Mouse (Mus musculus): ENCODE data around the gene St3gal5. TPM values are rescaled to one million over a fixed set of nuclear protein-coding genes. Genes with fewer than 3 reads are reported as not detected.

Gene St3gal5
- polyA plus RNA-seq, 1 experiment from 2014 or later = 47.1 TPM

DNA sequence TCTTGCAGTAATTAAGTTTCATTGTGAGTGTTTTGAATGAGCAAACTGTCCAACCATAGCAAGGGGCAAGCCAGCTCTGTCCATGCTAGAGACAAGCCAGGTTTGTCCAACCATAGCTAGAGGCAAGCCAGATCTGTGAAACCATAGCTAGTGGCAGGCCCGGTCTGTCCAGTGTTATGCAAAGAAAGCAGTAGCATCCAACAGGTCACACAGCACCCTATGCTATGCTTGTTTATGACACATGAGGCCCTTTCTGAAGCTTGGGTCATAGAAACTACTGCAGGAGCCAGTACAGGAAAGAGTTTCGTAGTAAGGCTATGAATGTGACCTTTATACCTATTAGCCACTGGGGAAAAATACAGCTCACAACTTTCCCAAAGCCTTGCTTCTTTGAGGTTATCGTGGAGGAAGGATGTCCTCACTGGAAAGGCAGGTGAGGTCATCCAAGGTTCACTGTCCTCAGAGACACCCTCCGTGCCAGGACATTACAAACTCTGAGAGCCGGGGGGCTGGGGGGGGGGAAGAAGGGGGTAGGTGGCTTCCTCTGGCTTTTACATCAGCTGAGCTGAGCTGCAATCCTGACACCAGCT lies 26.0 kb upstream of the St3gal5 start:
- H3K9ac ChIP-seq = no peak overlapping the region
- H3K4me1 ChIP-seq = no peaks in the 10 kb centered on the region
- no peak for ATAC-seq (ENCODE audit: low FRiP score)
- WGBS = 75% methylated on average over 5 of the region's 5 CpGs
- no peak overlapping the region for H3K27ac ChIP-seq
- H3K4me3 ChIP-seq = no peak overlapping the region
- H3K27me3 ChIP-seq = no peaks in the 10 kb centered on the region
- no peaks in the 10 kb centered on the region for H3K36me3 ChIP-seq
- H3K4me2 ChIP-seq (replicated peaks) = no peak overlapping the region
- H3K9me3 ChIP-seq (replicated peaks) = no peaks in the 10 kb centered on the region

- H3K27me3 ChIP-seq = no peaks in the 10 kb centered on the region
- no peaks in the 10 kb centered on the region for H3K36me3 ChIP-seq
- no peak overlapping the region for H3K9ac ChIP-seq
- no peak overlapping the region for H3K27ac ChIP-seq
- H3K4me3 ChIP-seq = no peak overlapping the region
- WGBS = 88% methylated on average over 4 of the region's 4 CpGs
- H3K9me3 ChIP-seq (replicated peaks) = no peaks in the 10 kb centered on the region
- ATAC-seq (ENCODE audit: low FRiP score) = no peak
- no peak overlapping the region for H3K4me2 ChIP-seq (replicated peaks)
- no peaks in the 10 kb centered on the region for H3K4me1 ChIP-seq
Observed at GRCm38 (mm10) chr6:72073781-72074180, 23.6 kb upstream of the St3gal5 start.

DNA sequence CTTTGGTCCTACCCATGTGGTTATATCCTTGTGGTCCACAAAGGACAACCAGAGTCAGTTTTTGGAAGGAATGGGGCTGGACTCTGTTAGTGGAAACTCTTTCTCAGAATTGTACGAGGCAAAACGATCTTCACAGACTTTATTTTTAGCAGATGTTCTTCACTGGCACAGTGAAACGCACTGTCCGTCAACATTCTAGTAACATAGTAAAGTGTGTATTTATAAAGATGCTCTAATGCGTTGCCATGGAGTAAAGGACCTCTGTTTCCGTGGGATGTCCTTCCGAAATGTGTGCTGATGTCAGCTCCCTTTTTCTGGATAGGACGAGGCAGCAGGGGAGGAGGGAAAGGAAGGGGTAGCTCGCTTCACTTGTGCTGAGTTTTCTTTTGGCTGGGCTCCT lies 20.9 kb upstream of the St3gal5 start:
- no peak overlapping the region for H3K4me2 ChIP-seq (replicated peaks)
- 77% methylated on average over 9 of the region's 9 CpGs for WGBS
- no peak overlapping the region for H3K4me3 ChIP-seq
- H3K27me3 ChIP-seq = no peaks in the 10 kb centered on the region
- no peaks in the 10 kb centered on the region for H3K4me1 ChIP-seq
- no peaks in the 10 kb centered on the region for H3K36me3 ChIP-seq
- H3K27ac ChIP-seq = no peak overlapping the region
- 0 out of 2 replicates have a peak, but pooled peaks cover 4% of the 10 kb centered on the region for H3K9me3 ChIP-seq (replicated peaks)
- H3K9ac ChIP-seq = no peak overlapping the region
- no peak for ATAC-seq (ENCODE audit: low FRiP score)

DNA sequence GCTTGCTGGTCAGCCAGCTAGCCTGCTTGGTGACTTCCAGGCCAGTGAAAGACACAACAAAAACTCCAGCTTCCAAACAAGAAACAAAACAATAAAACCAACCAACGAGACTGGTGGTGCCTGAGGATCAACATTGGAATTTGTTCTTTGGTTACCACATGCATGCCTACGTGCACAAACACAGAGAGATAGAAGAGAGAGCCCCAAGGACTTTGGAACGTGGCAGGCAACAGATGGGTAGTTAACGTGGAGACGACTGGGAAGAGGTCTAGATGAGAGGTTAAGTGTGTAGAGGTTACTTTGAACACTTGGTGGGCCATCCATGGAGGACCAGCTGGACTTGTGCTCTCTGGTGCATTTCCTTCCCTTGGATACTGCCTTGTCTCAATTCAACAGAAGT lies 19.2 kb upstream of the St3gal5 start:
- H3K27me3 ChIP-seq = no peaks in the 10 kb centered on the region
- no peak for ATAC-seq (ENCODE audit: low FRiP score)
- H3K9me3 ChIP-seq (replicated peaks) = 0 out of 2 replicates have a peak, but pooled peaks cover 4% of the 10 kb centered on the region
- 83% methylated on average over 5 of the region's 5 CpGs for WGBS
- H3K9ac ChIP-seq = no peak overlapping the region
- no peaks in the 10 kb centered on the region for H3K36me3 ChIP-seq
- H3K27ac ChIP-seq = no peak overlapping the region
- no peak overlapping the region for H3K4me3 ChIP-seq
- no peak overlapping the region for H3K4me2 ChIP-seq (replicated peaks)
- H3K4me1 ChIP-seq = no peaks in the 10 kb centered on the region

- 0 out of 2 replicates have a peak, but pooled peaks cover 4% of the 10 kb centered on the region for H3K9me3 ChIP-seq (replicated peaks)
- H3K36me3 ChIP-seq = no peaks in the 10 kb centered on the region
- no peak overlapping the region for H3K4me3 ChIP-seq
- no peak for ATAC-seq (ENCODE audit: low FRiP score)
- H3K4me1 ChIP-seq = no peaks in the 10 kb centered on the region
- WGBS = 92% methylated on average over 13 of the region's 13 CpGs
- H3K4me2 ChIP-seq (replicated peaks) = no peak overlapping the region
- no peak overlapping the region for H3K27ac ChIP-seq
- H3K27me3 ChIP-seq = no peaks in the 10 kb centered on the region
- no peak overlapping the region for H3K9ac ChIP-seq
Observed at GRCm38 (mm10) chr6:72081318-72082024, 15.9 kb upstream of the St3gal5 start.

DNA sequence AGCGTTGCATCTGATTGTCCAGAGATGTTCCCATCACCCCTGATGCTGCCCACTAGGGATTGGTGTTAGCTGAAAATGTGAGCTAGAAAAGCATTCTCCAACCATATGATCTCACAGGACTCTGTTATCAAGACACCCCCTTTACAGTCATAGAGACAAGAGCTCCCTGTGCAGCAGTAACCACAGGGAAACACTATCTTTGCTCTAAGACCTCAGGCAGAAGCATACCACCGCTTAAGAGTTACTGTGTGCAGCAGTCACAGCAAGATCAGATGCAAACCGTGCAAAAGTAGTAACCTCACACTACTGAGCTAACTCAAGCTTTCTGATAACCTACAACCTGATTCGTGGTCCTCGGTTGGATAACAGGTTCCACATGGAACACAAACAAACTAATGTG lies 10.0 kb upstream of the St3gal5 start:
- Histone ChIP-seq H3K4me1 (no peaks in the 10 kb centered on the region), H3K9ac (no peak overlapping the region), H3K27ac (no peak overlapping the region), H3K36me3 (no peaks in the 10 kb centered on the region), H3K4me3 (no peak overlapping the region), H3K9me3 (replicated peaks) (no peaks in the 10 kb centered on the region), H3K27me3 (no peaks in the 10 kb centered on the region), H3K4me2 (replicated peaks) (no peak overlapping the region)
- ATAC-seq (ENCODE audit: low FRiP score) = no peak
- 81% methylated on average over 5 of the region's 5 CpGs for WGBS

GRCm38 (mm10) chr6:72089865-72090264 lies 7.5 kb upstream of the St3gal5 start:
- no peaks in the 10 kb centered on the region for H3K27me3 ChIP-seq
- no peaks in the 10 kb centered on the region for H3K4me1 ChIP-seq
- H3K4me2 ChIP-seq (replicated peaks) = no peak overlapping the region
- 87% methylated on average over 5 of the region's 5 CpGs for WGBS
- no peaks in the 10 kb centered on the region for H3K9me3 ChIP-seq (replicated peaks)
- H3K4me3 ChIP-seq = no peak overlapping the region
- no peak for ATAC-seq (ENCODE audit: low FRiP score)
- no peak overlapping the region for H3K9ac ChIP-seq
- no peaks in the 10 kb centered on the region for H3K36me3 ChIP-seq
- H3K27ac ChIP-seq = no peak overlapping the region

GRCm38 (mm10) chr6:72091007-72091406 lies 6.4 kb upstream of the St3gal5 start:
- H3K36me3 ChIP-seq = no peaks in the 10 kb centered on the region
- H3K27me3 ChIP-seq = no peaks in the 10 kb centered on the region
- no peaks in the 10 kb centered on the region for H3K9me3 ChIP-seq (replicated peaks)
- H3K4me3 ChIP-seq = no peak overlapping the region
- ATAC-seq (ENCODE audit: low FRiP score) = no peak
- no peak overlapping the region for H3K9ac ChIP-seq
- no peaks in the 10 kb centered on the region for H3K4me1 ChIP-seq
- H3K4me2 ChIP-seq (replicated peaks) = no peak overlapping the region
- 48% methylated on average over 6 of the region's 6 CpGs for WGBS
- H3K27ac ChIP-seq = no peak overlapping the region

DNA sequence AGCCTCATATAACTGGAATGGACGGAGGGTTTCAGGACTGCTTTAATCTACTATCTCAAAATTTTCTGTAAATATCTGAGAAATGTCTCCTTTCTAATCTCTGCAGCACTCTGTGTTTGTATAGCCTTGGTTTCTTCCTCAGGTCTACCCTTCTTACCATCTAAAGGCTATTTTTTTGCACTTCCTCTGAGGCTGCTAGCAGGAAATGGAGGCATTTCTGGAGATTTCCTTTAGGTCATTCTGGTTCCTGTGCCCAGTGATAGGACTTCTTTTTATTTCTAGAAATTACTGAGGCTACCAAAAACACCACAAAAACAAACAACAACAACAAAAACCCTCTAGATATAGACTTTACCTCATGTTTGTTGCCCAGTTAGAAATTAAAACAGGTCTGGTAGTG lies 4.3 kb upstream of the St3gal5 start:
- Histone ChIP-seq H3K27me3 (no peaks in the 10 kb centered on the region), H3K36me3 (no peaks in the 10 kb centered on the region), H3K27ac (no peak overlapping the region), H3K4me1 (peaks cover 4% of the 10 kb centered on the region; the same call in 1 of the 2 replicates), H3K9ac (no peak overlapping the region), H3K4me3 (no peak overlapping the region), H3K9me3 (replicated peaks) (no peaks in the 10 kb centered on the region), H3K4me2 (replicated peaks) (no peak overlapping the region)
- WGBS = 96% methylated on average over 1 of the region's 1 CpGs
- ATAC-seq (ENCODE audit: low FRiP score) = no peak

DNA sequence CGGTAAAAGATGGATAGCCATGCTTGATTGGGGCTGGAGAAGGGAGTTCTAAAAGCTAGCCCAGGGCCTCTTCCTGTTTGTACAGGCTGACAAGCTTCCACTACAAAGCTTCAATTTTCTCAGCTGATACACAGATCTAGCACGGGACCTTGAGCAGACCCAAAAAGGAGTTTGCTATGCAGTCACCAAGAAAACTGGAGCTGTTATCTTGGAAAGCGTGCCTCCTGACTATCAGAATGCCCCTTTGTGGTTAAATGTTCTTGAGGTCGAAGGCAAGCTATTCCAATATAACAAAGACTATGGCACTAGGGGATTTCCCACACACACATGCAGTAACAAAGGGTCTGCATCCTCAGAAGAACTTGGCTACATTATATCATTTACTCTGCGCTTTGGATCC lies 1.2 kb upstream of the St3gal5 start:
- no peak for ATAC-seq (ENCODE audit: low FRiP score)
- no peak overlapping the region for H3K27ac ChIP-seq
- no peak overlapping the region for H3K9ac ChIP-seq
- H3K9me3 ChIP-seq (replicated peaks) = no peaks in the 10 kb centered on the region
- H3K4me1 ChIP-seq = peaks cover 22% of the 10 kb centered on the region
- no peak overlapping the region for H3K4me2 ChIP-seq (replicated peaks)
- no peaks in the 10 kb centered on the region for H3K36me3 ChIP-seq
- 75% methylated on average over 5 of the region's 5 CpGs for WGBS
- no peaks in the 10 kb centered on the region for H3K27me3 ChIP-seq
- H3K4me3 ChIP-seq = no peak overlapping the region

- ATAC-seq (ENCODE audit: low FRiP score) = no peak; the same call in 1 of the 2 replicates
- peak overlapping the region; percentile 59 for H3K4me3 ChIP-seq
- no peaks in the 10 kb centered on the region for H3K9me3 ChIP-seq (replicated peaks)
- no peaks in the 10 kb centered on the region for H3K27me3 ChIP-seq
- H3K36me3 ChIP-seq = no peaks in the 10 kb centered on the region
- WGBS = 62% methylated on average over 8 of the region's 8 CpGs
- peak overlapping the region; percentile 79; the same call in 1 of the 2 replicates for H3K9ac ChIP-seq
- peaks cover 26% of the 10 kb centered on the region for H3K4me1 ChIP-seq
- peak overlapping the region; percentile 74 for H3K4me2 ChIP-seq (replicated peaks)
- H3K27ac ChIP-seq = no peak overlapping the region
Observed at GRCm38 (mm10) chr6:72096669-72097068, 723 bp upstream of the St3gal5 start.

- Histone ChIP-seq H3K4me2 (replicated peaks) (peak overlapping the region; percentile 74), H3K27ac (peak overlapping the region; percentile 89), H3K36me3 (no peaks in the 10 kb centered on the region), H3K9ac (peak overlapping the region; percentile 79), H3K9me3 (replicated peaks) (no peaks in the 10 kb centered on the region), H3K27me3 (no peaks in the 10 kb centered on the region), H3K4me3 (peak overlapping the region; percentile 59), H3K4me1 (peaks cover 26% of the 10 kb centered on the region)
- peak; percentile 43 for ATAC-seq (ENCODE audit: low FRiP score)
- WGBS = 5% methylated on average over 15 of the region's 15 CpGs
Observed at GRCm38 (mm10) chr6:72098021-72098655, 746 bp downstream of the St3gal5 start.

All from hindbrain, embryonic 12.5 days (tissue).